Mouse (Mus musculus): Measurements from ENCODE around the gene 1700014D04Rik.
"Not testable (repeated sequence)": the region's sequence is repeated elsewhere in the genome, so short reads cannot be mapped to it uniquely, and the experiment has no call there.

1700014D04Rik gene

GRCm38 (mm10) chr13:59746711-59747110 is at the start of gene 1700014D04Rik:
1700014D04Rik (minus strand) TSS chr13:59746752.
- no peak for DNase-seq (ENCODE audit: low read depth)

GRCm38 (mm10) chr13:59795807-59796465 is 49.4 kb upstream of the 1700014D04Rik start:
- no peak for DNase-seq (ENCODE audit: low read depth)

- no peak for DNase-seq (ENCODE audit: low read depth)
These were observed 48.2 kb upstream of the 1700014D04Rik start for GRCm38 (mm10) chr13:59794786-59795185.

- no peak for DNase-seq (ENCODE audit: low read depth)
These were observed 35.6 kb upstream of the 1700014D04Rik start, which contains the start of gene Gm49354 for GRCm38 (mm10) chr13:59782145-59782544. Gm49354 (minus strand) TSS chr13:59782245.

- not testable (repeated sequence) for DNase-seq (ENCODE audit: low read depth)
These were observed 33.3 kb upstream of the 1700014D04Rik start for GRCm38 (mm10) chr13:59779744-59780264.

GRCm38 (mm10) chr13:59779213-59779612 is 32.7 kb upstream of the 1700014D04Rik start:
- no peak for DNase-seq (ENCODE audit: low read depth)

- DNase-seq (ENCODE audit: low read depth), result no peak
These were observed 28.6 kb upstream of the 1700014D04Rik start for GRCm38 (mm10) chr13:59775168-59775567.

- peak; percentile 71 for DNase-seq (ENCODE audit: low read depth)
These were observed 24.7 kb upstream of the 1700014D04Rik start for GRCm38 (mm10) chr13:59771257-59771656.

- no peak for DNase-seq (ENCODE audit: low read depth)
These were observed 24.3 kb upstream of the 1700014D04Rik start for GRCm38 (mm10) chr13:59770847-59771246.

- DNase-seq (ENCODE audit: low read depth), result peak; percentile 41
These were observed 23.6 kb upstream of the 1700014D04Rik start for GRCm38 (mm10) chr13:59770164-59770562.

GRCm38 (mm10) chr13:59769296-59770163 is 23.0 kb upstream of the 1700014D04Rik start, which contains the start of gene Isca1:
Isca1 (minus strand) TSS chr13:59769810.
- DNase-seq (ENCODE audit: low read depth), result peak; percentile 92

GRCm38 (mm10) chr13:59768531-59768930 is 22.0 kb upstream of the 1700014D04Rik start:
- DNase-seq (ENCODE audit: low read depth), result no peak

GRCm38 (mm10) chr13:59766786-59767515 is 20.4 kb upstream of the 1700014D04Rik start:
- no peak for DNase-seq (ENCODE audit: low read depth)

- no peak for DNase-seq (ENCODE audit: low read depth)
These were observed 16.2 kb upstream of the 1700014D04Rik start for GRCm38 (mm10) chr13:59762791-59763190.

- DNase-seq (ENCODE audit: low read depth), result no peak
These were observed 10.4 kb upstream of the 1700014D04Rik start for GRCm38 (mm10) chr13:59756906-59757305.

GRCm38 (mm10) chr13:59750310-59750709 is 3.8 kb upstream of the 1700014D04Rik start:
- no peak for DNase-seq (ENCODE audit: low read depth)

- DNase-seq (ENCODE audit: low read depth), result no peak
These were observed 388 bp downstream of the 1700014D04Rik start for GRCm38 (mm10) chr13:59746164-59746563.

- no peak for DNase-seq (ENCODE audit: low read depth)
These were observed 1.1 kb downstream of the 1700014D04Rik start for GRCm38 (mm10) chr13:59745462-59745861.

- no peak for DNase-seq (ENCODE audit: low read depth)
These were observed 4.9 kb downstream of the 1700014D04Rik start for GRCm38 (mm10) chr13:59741697-59742096.

- DNase-seq (ENCODE audit: low read depth), result no peak
These were observed 5.5 kb downstream of the 1700014D04Rik start for GRCm38 (mm10) chr13:59741096-59741495.

GRCm38 (mm10) chr13:59739397-59739796 is 7.2 kb downstream of the 1700014D04Rik start:
- DNase-seq (ENCODE audit: low read depth), result no peak

- DNase-seq (ENCODE audit: low read depth), result no peak
These were observed 8.1 kb downstream of the 1700014D04Rik start for GRCm38 (mm10) chr13:59738455-59738854.
